Mouse (Mus musculus) liver, embryonic 15.5 days (tissue): Measurements from ENCODE around the gene Arpin. TPM values are rescaled to one million over a fixed set of nuclear protein-coding genes. Genes with fewer than 3 reads are reported as not detected.
A peak's percentile ranks its signal among the peaks of the same experiment; 100 is the strongest.

Experiments
- ATAC-seq: fragments of 200-750 bp; cut with Nextera tagmentation; 2 replicates; pipeline ENCODE4 v1.8.0; 2017; ENCODE audit warnings: moderate number of reproducible peaks, mild to moderate bottlenecking, moderate library complexity; ENCODE audit not compliant: insufficient read depth
- H3K27ac ChIP-seq: fragments of 300-500 bp; sonication (generic); replicated peaks from 2 replicates; pipeline ENCODE4 v1.5.1; 2015; ENCODE audit warnings: mild to moderate bottlenecking, inconsistent platforms
- H3K27me3 ChIP-seq: fragments of 300-500 bp; sonication (generic); 2 replicates; pipeline ENCODE4 v1.6.1; 2015; ENCODE audit warnings: mild to moderate bottlenecking, inconsistent platforms
- H3K36me3 ChIP-seq: fragments of 300-500 bp; sonication (generic); replicated peaks from 2 replicates; pipeline ENCODE4 v1.6.1; 2015; ENCODE audit warnings: moderate library complexity, mild to moderate bottlenecking, inconsistent platforms
- H3K4me1 ChIP-seq: fragments of 300-500 bp; sonication (generic); replicated peaks from 2 replicates; pipeline ENCODE4 v1.6.1; 2015; ENCODE audit warnings: inconsistent platforms
- H3K4me2 ChIP-seq: fragments of 300-500 bp; sonication (generic); 2 replicates; pipeline ENCODE4 v1.6.1; 2015; ENCODE audit warnings: moderate library complexity, mild to moderate bottlenecking, inconsistent platforms
- H3K4me3 ChIP-seq: fragments of 300-500 bp; sonication (generic); replicated peaks from 2 replicates; pipeline ENCODE4 v1.5.1; 2015; ENCODE audit warnings: mild to moderate bottlenecking, inconsistent platforms
- H3K9ac ChIP-seq: fragments of 300-500 bp; sonication (generic); 2 replicates; pipeline ENCODE4 v1.6.1; 2015; ENCODE audit warnings: moderate library complexity, mild to moderate bottlenecking, inconsistent platforms
- H3K9me3 ChIP-seq: fragments of 300-500 bp; sonication (generic); replicated peaks from 2 replicates; pipeline ENCODE4 v1.6.1; 2016; ENCODE audit warnings: inconsistent platforms
- WGBS: fragments of 180-500 bp; shearing (Covaris S2); methylation state at CpG from one replicate; pipeline ENCODE4 v1.1.7; 2015; ENCODE audit warnings: mixed read lengths; ENCODE audit not compliant: insufficient replicate concordance; 5-methylcytosine and 5-hydroxymethylcytosine counted together
- polyA plus RNA-seq: library from polyadenylated mRNA; unstranded; fragments of >200 nt; fragmentation: Nextera tagmentation; extraction: Ambion mirVana; gene quantifications from 2 replicates; pipeline ENCODE4 v1.2.1, GENCODE M21; 2015

The Arpin gene
- polyA plus RNA-seq: 3.5 and 3.6 TPM in 2 replicates

DNA sequence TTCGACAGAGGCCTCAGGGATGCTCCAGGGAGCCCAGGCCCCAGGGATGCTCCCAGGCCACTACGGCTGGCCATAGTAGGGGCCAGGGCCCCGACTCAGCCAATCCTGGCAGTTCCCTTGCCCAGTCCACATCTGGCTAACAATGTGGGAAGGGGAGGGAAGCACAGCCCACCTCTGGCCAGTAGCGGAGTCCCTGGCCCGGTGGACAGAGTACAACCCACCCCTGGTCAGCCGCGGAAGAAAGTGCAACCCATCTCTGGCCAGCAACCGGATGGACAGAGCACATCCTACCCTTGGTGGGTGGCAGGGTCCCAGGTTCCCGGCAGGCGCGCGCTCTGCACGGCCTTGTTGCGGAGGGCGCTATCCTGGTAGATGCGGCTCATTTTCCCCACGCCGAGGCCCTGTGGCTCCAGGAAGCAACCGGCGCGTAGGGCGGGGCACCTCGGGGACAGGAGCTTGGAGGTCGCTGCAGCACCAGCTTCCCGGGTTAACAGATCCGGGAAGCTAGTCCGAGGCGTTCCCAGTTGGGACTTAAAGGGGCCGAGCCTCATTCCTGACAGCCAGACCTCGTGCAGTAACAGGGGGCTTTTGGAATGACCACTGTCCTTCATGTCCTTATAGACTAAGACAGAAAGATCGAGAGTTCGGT lies at the start of gene Arpin:
Gene Arpin (minus strand): TSS at position 498 of the 649 bp plus-strand sequence.
- Histone ChIP-seq H3K4me3 (peak within 1 kb of the TSS; percentile 53), H3K27ac (0 out of 2 replicates have a peak within 1 kb of the TSS, but pooled peaks have one; percentile 38), H3K27me3 (peaks cover 47% of the 10 kb centered on the region), H3K9me3 (no peaks in the 10 kb centered on the region), H3K4me1 (no peaks in the 10 kb centered on the region; the same call in 1 of the 2 replicates), H3K36me3 (no peaks in the 10 kb centered on the region), H3K9ac (no peak within 1 kb of the TSS), H3K4me2 (peak within 1 kb of the TSS; percentile 55)
- 6% methylated on average over 32 of the region's 32 CpGs for WGBS
- ATAC-seq: peak; percentile 34

DNA sequence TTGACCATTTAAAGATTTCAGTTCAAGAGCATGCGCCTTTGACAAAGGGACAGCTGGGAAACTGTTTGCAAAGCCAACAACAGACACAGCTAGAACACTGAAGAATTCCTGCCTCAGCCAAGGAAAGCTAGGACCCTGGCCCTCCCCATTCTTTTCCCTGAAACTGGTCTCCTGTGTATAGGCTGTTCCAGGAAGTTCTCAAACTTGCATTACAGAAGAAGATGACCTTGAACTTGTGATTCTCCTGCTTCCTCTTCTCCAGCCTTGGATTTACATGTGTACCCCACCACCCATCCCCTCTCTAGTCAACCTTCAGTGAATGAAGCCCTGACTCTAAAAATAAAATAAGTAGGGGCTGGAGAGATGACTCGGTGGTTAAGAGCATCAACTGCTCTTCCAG lies 40.2 kb upstream of the Arpin start:
- WGBS: 66% methylated on average over 2 of the region's 2 CpGs
- Histone ChIP-seq H3K4me3 (no peak overlapping the region), H3K27me3 (no peaks in the 10 kb centered on the region), H3K9ac (no peak overlapping the region), H3K4me2 (no peak overlapping the region), H3K4me1 (no peaks in the 10 kb centered on the region), H3K27ac (no peak overlapping the region), H3K9me3 (no peaks in the 10 kb centered on the region), H3K36me3 (no peaks in the 10 kb centered on the region)
- ATAC-seq: no peak

DNA sequence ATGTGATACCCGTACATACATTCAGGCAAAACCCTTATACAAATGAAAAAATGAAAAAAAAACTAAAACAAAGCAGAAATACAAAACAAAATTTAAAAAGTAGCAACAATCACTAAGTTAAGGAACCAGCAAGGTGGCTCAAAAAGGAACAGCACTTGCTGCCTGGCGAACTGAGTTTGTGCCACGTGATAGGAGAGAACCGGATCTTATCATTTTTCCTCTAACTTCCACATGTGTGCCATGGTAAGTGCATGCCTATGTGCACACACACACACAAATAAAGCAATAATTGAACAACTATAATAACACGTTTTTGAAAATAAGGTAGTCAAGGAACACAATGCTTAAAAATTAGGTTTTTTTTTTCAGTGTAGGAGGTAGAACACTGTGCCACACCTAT lies 37.0 kb upstream of the Arpin start:
- no peak overlapping the region for H3K9ac ChIP-seq
- H3K4me2 ChIP-seq: no peak overlapping the region
- H3K36me3 ChIP-seq: no peaks in the 10 kb centered on the region
- no peak for ATAC-seq
- H3K27ac ChIP-seq: no peak overlapping the region
- H3K4me1 ChIP-seq: no peaks in the 10 kb centered on the region
- 54% methylated on average over 5 of the region's 5 CpGs for WGBS
- H3K27me3 ChIP-seq: no peaks in the 10 kb centered on the region
- no peaks in the 10 kb centered on the region for H3K9me3 ChIP-seq
- H3K4me3 ChIP-seq: no peak overlapping the region

DNA sequence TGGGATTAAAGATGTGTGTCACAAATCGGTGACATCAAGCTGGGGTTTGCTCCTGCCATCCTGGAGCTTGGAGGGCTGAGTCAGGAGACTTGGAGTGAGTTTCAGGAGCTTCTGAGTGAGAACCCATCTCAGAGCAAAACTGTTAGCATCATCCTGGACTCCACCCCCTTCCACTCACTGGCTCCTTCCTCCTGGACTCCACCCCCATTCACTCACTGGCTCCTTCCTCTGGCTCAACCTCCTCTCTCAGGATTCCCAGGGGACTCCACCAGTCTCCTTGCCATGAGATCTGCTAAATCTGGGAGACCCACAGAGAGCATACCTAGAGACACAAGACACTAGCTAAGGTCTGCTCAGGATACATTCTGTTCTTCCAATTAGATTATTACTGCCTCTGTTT lies 35.2 kb upstream of the Arpin start:
- Histone ChIP-seq H3K27me3 (no peaks in the 10 kb centered on the region), H3K27ac (no peak overlapping the region), H3K4me3 (no peak overlapping the region), H3K4me1 (no peaks in the 10 kb centered on the region), H3K9me3 (no peaks in the 10 kb centered on the region), H3K4me2 (no peak overlapping the region), H3K9ac (no peak overlapping the region), H3K36me3 (no peaks in the 10 kb centered on the region)
- ATAC-seq: no peak
- WGBS: 29% methylated on average over 1 of the region's 1 CpGs

DNA sequence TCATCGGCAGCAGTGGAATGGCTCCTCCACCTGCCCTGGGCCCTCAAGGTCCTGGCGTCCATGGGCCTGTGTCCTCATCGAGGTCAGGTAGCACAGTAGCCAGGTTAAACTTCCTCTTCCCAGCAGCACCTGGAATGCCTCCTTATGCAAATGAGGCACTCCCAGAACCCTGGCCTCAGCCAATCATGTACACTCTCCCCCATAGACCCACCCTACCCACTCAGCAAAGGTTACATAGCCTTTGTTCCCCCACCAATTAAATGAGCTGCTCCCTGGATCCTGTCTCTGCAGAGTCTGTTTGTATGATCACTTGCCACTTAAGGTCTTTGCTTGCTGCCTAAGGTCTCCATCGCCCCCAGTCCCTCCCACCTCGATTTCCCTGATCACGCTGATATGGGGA lies 33.2 kb upstream of the Arpin start:
- no peak overlapping the region for H3K4me2 ChIP-seq
- H3K36me3 ChIP-seq: no peaks in the 10 kb centered on the region
- H3K9ac ChIP-seq: no peak overlapping the region
- no peaks in the 10 kb centered on the region for H3K4me1 ChIP-seq
- WGBS: 59% methylated on average over 6 of the region's 6 CpGs
- no peak overlapping the region for H3K4me3 ChIP-seq
- no peak overlapping the region for H3K27ac ChIP-seq
- no peaks in the 10 kb centered on the region for H3K9me3 ChIP-seq
- ATAC-seq: no peak
- H3K27me3 ChIP-seq: no peaks in the 10 kb centered on the region

DNA sequence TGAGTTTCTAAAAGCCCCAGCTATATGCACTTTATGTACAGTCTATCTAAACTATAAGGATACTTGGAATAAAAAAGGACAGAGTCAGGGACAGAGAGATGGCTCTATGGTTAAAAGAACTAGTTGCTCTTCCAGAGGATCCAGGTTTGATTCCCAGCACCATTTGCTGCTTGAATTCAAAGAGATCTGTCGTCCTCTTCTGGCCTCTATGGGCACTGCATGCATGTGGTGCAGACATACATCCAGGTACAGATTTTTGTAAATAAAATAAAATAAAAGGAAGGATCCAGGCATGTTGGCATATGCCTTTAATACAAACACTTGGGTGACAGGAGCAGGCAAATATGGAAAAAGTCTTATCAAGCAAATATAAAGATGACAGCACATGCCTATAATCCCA lies 26.4 kb upstream of the Arpin start:
- no peaks in the 10 kb centered on the region for H3K9me3 ChIP-seq
- WGBS: 49% methylated on average over 1 of the region's 1 CpGs
- H3K27me3 ChIP-seq: no peaks in the 10 kb centered on the region
- H3K4me1 ChIP-seq: no peaks in the 10 kb centered on the region
- ATAC-seq: no peak
- H3K4me2 ChIP-seq: no peak overlapping the region
- H3K4me3 ChIP-seq: no peak overlapping the region
- H3K36me3 ChIP-seq: no peaks in the 10 kb centered on the region
- no peak overlapping the region for H3K27ac ChIP-seq
- H3K9ac ChIP-seq: no peak overlapping the region

DNA sequence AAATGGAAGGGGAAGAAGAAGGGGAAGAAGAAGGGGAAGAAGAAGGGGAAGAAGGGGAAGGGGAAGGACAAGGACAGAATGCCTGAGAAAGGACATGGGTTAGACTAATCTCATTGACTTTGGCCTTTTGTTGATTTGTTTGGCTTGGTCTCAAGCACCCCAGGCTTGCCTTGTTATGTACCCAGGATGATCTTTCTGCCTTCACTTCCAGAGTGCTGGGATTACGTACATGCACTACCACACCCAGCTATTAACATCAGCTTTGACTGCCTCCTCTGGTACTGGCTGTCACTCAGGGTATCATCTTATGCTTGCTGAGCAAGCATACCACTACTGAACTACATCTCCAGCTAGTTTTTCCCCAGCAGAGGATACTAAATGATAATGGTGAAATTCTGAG lies 21.0 kb upstream of the Arpin start:
- Histone ChIP-seq H3K9me3 (no peaks in the 10 kb centered on the region), H3K27ac (no peak overlapping the region), H3K9ac (no peak overlapping the region), H3K4me2 (no peak overlapping the region), H3K4me3 (no peak overlapping the region), H3K36me3 (no peaks in the 10 kb centered on the region), H3K27me3 (no peaks in the 10 kb centered on the region), H3K4me1 (no peaks in the 10 kb centered on the region)
- WGBS: 83% methylated on average over 1 of the region's 1 CpGs
- ATAC-seq: no peak

DNA sequence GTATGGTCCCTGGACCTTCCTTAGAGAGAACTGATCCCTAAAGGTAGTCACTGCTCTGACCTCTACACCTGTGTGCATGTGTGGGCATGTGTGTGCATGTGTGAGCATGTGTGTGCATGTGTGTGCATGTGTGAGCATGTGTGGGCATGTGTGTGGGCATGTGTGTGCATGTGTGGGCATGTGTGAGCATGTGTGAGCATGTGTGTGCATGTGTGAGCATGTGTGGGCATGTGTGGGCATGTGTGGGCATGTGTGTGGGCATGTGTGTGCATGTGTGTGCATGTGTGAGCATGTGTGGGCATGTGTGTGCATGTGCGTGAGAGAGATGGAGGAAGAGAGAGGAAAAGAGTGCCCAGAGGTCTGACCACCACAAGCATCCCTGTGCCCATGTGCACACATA lies 19.7 kb upstream of the Arpin start:
- no peak overlapping the region for H3K4me2 ChIP-seq
- no peak overlapping the region for H3K9ac ChIP-seq
- H3K36me3 ChIP-seq: no peaks in the 10 kb centered on the region
- no peak overlapping the region for H3K4me3 ChIP-seq
- WGBS: 59% methylated on average over 1 of the region's 1 CpGs
- H3K27ac ChIP-seq: no peak overlapping the region
- H3K27me3 ChIP-seq: no peaks in the 10 kb centered on the region
- H3K4me1 ChIP-seq: no peaks in the 10 kb centered on the region
- ATAC-seq: no peak
- no peaks in the 10 kb centered on the region for H3K9me3 ChIP-seq

DNA sequence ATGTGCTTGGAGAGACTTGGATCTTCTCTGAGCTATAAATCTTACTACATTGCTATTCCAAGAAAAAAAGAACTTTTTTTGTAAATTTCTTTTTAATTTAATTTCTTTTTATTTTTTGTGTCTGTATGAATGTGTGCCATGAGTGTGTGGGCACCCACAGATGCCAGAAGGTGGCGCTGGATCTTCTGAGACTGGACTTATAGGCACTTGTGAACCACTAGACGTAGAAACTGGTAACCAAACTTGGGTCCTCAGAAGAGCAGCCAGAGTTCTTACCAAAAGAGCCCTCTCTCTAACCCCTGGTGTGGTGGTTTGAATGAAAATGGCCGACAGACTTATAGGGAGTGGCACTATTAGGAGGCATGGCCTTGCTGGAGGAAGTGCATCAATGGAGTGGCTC lies 15.9 kb upstream of the Arpin start:
- Histone ChIP-seq H3K9ac (no peak overlapping the region), H3K4me3 (no peak overlapping the region), H3K27ac (no peak overlapping the region), H3K4me1 (no peaks in the 10 kb centered on the region), H3K4me2 (no peak overlapping the region), H3K27me3 (no peaks in the 10 kb centered on the region), H3K36me3 (no peaks in the 10 kb centered on the region), H3K9me3 (no peaks in the 10 kb centered on the region)
- ATAC-seq: no peak
- whole genome bisulfite sequencing: 55% methylated on average over 3 of the region's 3 CpGs

DNA sequence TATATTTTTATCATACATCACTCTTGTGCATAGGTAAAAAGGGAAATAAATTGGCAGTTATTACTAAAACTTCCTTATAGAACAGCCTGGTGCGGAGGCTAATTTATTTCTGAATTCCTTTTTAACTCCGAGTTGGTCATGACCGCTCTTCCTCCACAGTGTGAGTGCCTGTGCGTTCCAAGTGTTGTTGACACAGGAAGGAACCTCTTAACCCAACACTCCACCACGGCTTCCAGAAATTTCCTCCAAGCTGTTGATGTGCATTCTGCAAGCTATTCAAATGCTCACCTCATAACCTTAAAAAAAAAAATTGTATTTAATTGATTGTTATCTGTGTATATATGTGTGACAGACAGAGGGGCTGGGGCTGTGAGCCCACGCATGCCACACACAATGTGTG lies 15.1 kb upstream of the Arpin start:
- H3K36me3 ChIP-seq: no peaks in the 10 kb centered on the region
- H3K27me3 ChIP-seq: no peaks in the 10 kb centered on the region
- H3K9ac ChIP-seq: no peak overlapping the region
- H3K4me1 ChIP-seq: no peaks in the 10 kb centered on the region
- H3K9me3 ChIP-seq: no peaks in the 10 kb centered on the region
- 36% methylated on average over 6 of the region's 6 CpGs for WGBS
- no peak for ATAC-seq
- H3K4me2 ChIP-seq: no peak overlapping the region
- H3K27ac ChIP-seq: no peak overlapping the region
- H3K4me3 ChIP-seq: no peak overlapping the region

DNA sequence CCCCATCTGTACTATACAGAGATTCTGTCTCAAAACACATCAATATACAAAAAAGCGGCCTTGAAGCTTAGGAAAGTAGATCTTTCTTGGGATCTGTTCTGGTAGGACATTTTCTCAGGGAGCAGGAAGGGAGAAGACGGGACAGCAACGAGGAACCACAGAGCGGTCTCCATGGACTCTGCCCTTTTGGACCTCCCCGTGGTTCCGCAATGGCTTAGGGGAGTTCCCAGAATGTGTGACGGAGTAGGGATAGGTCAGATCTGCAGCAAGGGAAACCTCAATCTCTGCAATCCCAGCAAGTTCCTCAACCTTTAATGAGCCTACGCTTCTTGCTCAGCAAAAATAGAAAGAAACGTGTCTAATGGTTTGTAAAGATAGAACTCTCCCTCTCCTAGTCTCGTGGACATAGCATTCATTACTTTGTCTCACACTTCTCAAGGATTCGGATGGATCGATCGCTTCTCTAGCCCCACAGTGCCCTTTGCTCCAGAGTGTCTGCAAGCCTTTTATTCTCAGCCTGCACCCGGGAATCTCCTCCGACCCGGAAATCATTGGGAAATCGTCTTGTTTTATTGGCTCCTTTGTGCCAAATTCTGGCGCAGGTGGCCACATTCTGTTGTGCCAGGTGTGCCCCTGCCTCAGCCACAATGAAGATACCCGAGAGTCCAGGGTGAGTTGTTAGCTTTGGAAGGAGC lies 499 bp upstream of the Arpin start:
- Histone ChIP-seq H3K36me3 (no peaks in the 10 kb centered on the region), H3K27me3 (peaks cover 47% of the 10 kb centered on the region), H3K4me2 (peak overlapping the region; percentile 55), H3K4me1 (no peaks in the 10 kb centered on the region; the same call in 1 of the 2 replicates), H3K4me3 (peak overlapping the region; percentile 53), H3K9ac (no peak overlapping the region), H3K27ac (0 out of 2 replicates have a peak overlapping the region, but pooled peaks have one; percentile 38), H3K9me3 (no peaks in the 10 kb centered on the region)
- WGBS: 12% methylated on average over 19 of the region's 19 CpGs
- peak; percentile 69 for ATAC-seq
